Mouse (Mus musculus) c-Kit-positive CD71-negative TER-119-negative erythroid progenitor cells, embryonic 14.5 days (primary cell): ENCODE data around the gene Dock4.

ENCODE experiments used
- DNase-seq: peaks from one replicate; pipeline ENCODE4 v3.0.0-alpha.2; 2013; ENCODE audit warnings: low read depth

The Dock4 gene

DNA sequence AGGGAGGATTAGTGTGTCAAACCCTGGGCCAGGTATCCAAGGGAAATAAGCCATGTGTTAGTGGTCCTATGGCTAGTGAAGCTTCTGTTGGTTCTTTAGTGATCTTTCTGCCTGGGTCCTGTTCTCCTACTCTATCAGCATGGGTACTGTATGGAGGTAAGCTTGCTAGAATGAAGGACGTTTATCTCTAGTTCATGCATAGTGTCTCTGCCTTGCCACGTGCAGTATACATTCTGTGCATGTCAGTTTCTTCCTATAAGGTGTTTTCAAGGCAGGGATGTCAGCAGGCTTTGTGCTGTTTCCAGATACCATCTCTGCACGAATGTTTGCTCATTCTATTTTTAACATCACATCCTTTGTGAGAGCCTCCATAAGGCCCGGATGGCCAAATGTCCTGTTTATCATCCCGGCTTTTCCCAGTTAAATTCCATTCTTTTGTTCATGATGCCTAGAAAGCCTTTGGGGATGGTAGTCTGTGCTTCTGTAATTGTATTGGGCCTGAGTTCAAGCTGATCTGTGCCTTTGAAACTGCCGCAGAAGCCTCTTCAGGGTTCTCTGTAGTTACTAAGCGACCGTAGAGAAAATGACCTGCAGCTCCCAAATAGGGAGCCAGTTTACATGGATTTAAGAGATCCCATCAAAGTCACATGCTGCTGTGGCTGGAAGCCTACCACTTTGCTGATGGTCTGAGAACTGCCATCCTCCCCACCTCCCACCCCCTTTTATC is 66.1 kb downstream of the Dock4 start:
- DNase-seq = no peak

DNA sequence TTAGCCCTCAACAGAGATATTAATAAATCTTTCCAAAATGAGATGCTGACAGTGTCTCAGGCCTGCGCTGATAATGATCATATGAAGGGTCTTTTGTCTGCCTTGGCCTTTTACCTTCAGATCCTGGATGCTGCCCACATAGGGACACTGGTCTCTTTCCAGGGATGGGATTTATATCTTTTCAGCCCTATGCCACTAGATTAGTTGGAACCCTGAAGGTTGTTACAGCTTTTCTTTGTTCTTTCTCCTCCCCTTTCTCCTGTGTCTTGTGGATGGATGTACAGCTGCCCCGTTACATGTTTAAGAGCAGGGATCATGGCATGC is 66.6 kb downstream of the Dock4 start:
- DNase-seq = no peak

DNA sequence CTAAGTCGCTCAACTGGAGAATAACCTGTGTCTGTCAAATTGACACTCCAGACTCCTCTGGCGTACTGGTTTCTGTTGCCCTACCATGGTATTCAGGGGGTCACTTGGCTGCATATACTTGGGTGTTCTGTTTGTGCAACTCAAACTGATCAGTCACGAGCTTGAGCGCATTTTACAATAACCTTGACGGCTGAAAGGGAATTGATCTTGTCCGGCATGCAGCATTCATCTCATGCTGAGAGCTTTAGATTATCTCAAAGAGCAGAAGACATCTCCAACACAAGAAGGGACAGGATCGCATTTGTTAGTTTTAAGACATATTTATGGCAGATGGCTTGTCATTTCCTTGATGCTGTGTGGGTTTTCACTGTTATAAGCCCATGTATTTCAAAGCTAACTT is 67.2 kb downstream of the Dock4 start:
- no peak for DNase-seq

DNA sequence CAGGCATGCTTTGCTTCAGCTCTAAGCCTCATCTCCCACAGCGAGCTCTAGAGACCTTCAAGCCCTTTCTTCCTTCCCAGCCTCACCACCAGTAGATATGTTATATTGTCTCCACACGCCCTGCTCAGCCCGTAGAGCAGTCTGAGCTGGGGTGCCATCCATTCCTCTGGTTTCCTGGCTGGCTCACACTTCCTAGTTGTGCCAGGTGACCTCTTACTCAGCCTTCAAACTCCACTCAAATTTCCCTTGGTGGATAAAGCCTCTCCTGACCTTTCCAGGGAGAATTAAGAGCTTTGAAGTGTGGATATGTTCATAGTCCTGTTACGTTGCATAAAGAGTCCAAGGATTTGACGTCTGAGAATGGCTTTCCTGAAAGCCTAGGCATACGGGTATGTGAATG is 68.3 kb downstream of the Dock4 start:
- DNase-seq = no peak

DNA sequence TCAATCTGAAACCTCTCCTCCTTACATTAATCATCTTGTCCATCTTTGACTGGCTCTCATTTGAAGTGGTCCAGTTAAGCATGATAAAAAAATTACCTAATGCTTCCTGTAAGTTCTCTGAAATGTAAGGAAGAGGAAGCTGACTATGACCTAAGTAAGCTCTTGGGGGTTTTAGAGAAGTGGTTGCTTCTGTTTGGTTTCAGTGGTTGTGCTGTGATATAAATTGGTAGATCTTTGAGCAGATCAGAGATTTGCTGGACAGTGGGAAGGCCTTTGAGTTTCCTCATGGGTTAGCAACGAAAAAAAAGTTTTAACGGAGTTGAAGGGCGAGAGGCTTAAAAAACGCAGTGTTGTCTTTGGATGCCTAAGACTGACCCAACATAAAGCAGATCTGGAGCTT is 76.7 kb downstream of the Dock4 start:
- DNase-seq = no peak

DNA sequence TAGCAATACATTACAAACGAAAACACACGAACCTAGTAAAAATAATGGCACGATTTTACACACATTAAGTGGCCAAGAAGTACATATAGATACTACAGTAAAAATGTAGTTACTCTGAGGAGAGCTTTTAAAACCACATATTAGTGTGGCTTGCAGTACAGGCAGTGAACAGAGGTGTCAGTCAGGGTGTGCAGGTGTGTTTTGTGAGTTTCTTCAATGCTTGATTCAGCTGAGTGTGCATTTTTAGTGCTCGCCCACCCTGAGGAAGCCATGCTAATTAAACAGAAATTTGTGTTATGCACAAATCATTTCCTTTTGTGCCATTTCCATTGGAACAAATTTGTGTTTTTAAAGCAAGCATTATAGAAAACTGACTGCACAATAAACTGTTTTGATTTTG is 77.3 kb downstream of the Dock4 start:
- DNase-seq = no peak

DNA sequence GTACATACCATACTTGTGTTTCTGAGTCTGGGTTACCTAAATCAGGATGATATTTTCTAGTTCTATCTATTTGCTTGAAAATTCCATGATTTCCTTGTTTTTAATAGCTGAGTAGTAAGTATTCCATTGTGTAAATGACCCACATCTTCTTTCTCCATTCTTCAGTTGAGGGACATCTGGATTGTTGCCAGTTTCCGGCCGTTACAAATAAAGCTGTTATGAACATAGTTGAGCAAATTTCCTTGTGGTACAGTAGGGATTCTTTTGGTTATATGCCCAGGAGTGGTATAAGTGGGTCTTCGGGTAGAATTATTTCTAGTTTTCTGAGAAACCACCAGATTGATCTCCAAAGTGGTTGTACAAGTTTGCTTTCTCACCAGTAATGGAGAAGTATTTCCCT is 79.3 kb downstream of the Dock4 start:
- no peak for DNase-seq

DNA sequence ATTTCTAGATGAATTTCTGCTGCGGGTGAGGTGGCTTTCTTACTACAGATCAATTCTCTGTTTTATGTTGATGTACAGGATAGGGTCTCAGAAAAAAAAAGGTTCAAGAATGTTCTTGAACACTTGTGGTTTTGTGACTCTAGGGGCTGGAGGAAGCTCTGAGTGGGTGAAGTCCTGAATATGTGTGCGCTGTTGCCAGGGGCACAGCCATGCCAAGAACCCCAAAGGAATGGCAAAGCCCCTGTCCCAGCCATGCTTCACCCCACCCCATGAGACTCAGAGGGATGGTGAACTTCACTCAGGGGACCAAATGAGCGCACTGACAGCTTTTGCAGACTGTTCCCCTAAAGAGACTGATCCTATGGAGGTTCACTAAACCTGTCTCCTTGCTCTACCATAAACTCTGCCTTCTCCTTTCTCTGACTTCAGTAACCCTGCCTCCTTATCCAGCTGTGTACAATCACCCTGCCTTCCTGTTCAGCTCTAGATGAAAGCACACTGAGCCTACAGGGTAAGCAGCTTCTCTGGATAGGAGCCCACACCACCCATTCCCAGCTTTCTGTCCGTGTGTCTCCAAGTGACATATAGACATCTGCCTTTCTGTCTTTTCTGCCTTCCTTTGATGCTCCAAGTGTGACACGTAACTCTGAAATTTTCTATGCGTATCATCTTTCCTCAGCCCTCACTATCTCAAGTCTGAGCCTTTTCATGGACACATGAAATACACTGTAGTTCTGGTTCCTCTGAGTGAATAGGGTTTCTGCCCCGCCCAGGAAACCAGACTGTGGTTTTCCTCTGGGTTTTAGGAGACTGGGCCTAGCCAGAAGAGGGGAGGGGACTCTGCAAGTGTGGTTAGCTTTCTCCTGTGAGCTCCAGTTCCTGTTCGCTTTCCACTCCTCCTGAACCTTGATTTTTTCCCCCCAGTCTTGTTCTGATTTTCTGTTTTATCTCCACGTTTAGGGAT is 90.2 kb downstream of the Dock4 start:
- DNase-seq = peak; percentile 65

DNA sequence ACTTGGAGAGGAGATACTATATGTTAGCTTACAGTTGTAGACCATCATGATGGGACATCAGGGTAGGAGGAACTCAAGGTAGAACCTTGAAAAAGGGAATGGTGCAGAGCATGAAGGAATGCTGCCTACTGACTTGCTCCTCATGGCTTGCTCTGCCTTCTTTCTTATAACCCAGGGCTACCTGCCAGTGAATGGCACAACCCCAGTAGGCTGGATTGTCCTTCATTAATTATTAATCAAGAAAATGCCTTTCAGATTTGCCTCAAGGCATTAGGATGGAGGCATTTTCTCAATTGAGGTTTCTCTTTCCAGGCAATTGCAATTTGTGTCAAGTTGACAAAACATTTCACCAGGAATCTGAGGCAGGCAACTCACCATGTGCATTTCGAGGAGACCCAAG is 92.1 kb downstream of the Dock4 start:
- no peak for DNase-seq

DNA sequence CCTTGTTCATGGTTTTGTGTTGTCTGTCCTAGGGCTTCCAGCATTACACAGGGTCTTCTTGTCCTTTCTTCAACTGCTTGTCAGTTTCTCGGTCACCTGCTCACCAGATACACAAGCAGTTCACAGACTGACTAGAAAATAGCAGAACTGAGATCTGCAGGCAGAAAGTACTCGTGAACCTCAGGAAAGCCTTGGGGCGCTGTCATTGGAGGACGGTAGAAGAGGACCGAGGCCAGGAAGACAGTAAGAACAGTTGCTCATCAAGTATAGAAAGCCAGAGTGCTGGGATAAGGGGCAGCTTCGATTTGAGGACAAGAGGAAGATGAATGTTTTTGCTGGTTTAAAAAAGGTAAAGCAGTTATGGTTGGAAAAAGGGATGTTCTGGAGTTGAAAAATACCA is 92.6 kb downstream of the Dock4 start:
- DNase-seq = no peak

DNA sequence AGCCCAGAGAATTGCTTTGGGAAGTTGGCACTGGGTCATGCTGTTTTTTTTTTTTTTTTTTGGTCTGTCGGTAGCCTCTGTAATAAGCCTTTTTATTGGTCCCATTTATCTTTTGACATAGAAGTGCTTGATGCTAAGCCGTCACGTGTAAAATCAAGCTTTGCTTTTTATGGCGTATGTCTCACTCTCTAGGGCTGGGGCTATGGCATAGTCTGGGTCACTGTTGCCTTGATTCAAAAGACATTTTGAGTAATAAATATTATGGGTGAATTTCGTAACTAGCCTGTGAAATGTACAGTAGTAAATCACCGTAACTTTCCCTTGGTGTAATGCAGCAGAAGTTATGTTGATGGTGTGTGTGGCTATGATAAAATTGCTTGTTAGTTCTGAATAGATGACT is 93.0 kb downstream of the Dock4 start:
- no peak for DNase-seq

DNA sequence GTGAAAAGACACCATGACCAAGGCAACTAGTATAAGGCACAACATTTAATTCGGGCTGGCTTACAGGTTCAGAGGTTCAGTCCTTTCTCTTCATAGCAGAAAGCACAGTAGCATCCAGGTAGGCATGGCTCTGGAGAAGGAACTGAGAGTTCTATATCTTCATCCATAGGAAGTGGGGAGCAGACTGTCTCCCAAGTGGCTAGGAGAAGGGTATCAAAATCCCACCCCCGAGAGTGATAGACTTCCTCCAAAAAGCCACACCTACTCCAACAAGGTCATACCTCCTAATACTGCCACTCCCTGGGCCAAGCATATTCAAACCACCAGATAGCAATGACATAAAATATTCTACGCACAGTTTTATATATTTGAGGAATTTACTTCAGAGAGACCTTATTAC is 98.5 kb downstream of the Dock4 start:
- DNase-seq = no peak

DNA sequence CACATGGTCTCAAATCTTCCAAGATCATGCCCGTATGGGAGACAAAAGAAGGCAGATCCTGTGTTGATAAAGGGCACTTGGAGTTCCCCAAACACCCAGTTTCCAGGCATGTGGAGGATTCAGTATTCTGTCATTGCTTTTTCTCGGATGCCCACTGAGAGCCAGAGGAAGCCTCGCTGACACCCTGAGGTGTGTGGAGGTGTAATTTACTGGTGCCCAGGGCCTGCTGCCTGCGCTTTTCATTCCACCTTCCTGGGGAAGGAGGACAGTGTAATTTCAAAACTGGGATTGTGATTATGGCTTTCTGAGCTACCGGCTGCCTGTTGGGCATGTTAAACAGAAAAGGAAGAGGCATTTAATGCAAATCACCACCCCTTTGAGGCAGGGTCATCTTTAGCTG is 101.1 kb downstream of the Dock4 start:
- DNase-seq = no peak

DNA sequence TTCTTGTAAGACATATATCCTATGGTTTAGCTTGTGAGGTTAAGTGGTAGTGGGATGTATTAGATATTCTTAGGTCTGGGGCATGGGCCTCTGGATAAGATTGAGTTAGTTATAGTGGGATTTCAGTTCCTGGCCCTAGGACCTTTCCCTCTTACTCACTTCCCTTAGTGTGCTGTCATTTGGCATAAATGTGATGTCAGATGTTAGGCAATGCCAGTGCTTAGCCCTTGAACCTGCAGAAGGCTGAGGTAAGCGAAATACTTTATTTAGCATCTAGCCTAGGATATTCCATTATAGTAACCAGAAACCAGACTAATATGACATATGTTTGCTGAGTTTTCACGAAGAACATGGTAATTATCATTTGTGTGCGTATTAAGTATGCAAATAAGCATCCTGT is 105.6 kb downstream of the Dock4 start:
- DNase-seq = no peak

DNA sequence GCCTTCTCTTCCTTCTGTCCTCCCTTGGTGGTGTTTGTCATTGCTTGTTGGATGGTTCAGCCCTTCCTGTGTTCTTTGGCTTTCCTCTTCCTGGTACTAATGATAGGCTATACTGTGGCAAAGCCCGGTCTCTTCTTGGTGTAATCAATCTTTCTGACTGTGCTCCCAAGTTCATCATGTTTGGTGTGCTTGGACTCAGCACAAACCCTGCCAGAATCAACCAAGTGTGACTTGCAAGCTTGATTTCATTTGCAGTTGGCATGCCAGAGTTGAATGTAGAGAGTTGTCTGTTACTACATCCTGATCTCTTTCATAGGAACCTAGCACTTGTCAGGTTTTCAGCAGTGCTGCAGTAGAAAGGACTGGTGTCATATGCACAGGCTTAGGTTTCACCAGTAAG is 106.4 kb downstream of the Dock4 start:
- DNase-seq = no peak

DNA sequence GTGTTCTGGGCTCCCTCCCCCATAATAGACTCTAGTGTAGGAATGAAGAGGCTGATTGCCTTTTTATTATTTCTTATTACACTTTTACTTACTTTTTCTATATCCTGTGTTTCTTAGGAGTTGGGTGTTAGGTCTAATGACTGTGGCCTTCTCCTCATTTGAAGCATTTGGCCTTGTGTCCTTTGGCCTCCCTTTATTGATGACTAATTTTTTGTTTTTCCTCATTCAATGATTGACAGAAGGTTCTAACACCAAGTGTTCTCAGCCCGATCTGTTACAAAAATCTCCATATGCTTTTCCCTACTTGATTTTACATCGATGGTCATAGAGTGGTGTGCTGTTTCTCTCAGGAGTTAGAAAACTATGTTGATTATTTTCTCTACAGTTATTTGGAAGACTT is 108.2 kb downstream of the Dock4 start:
- no peak for DNase-seq

DNA sequence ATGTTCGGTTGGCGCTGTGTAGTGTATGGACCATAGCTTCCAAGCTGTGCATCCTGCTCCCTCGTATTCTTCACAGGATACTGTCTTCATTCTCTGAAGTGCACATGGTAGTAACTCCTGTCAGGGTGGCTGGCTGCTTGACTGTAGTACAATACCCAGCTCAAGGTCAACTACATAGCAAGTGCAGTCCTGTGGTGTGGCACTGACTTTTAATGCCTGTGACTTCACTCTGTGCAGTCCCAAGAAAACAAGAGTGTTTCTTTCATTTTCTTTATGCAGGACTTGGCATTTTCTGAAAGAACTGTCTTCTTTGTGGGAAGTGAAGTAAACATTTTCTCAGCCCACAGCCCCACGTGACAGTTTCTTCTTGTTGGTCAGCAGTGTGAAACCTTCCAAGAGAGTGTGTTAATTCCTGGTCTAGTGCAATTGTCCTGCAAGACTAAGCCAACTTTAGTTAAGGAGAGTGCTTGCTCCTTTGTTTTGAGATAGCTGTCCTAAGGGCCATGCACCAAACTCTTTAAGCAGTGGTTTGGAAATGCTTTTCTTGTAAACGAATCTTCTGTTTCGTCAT is 109.3 kb downstream of the Dock4 start:
- DNase-seq = no peak

DNA sequence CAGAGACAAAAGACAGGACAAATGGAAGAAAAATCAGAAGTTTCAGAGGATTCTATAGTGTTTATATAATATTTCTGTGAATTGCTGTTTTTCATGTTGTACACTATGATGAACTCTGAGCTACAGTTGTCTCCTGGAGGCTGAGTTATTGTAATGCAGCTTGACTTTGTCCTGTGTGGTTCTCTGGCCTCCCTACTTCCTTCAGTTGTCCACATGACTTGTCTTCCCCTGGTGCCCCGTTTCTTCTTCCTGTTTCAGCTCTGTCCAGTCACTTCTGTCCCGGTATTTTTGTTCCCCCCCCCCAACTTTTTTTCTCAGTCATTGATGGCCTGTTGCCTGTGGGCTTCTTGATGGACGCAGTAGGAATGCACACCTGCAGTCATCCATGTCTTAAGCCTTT is 112.8 kb downstream of the Dock4 start:
- peak; percentile 18 for DNase-seq

DNA sequence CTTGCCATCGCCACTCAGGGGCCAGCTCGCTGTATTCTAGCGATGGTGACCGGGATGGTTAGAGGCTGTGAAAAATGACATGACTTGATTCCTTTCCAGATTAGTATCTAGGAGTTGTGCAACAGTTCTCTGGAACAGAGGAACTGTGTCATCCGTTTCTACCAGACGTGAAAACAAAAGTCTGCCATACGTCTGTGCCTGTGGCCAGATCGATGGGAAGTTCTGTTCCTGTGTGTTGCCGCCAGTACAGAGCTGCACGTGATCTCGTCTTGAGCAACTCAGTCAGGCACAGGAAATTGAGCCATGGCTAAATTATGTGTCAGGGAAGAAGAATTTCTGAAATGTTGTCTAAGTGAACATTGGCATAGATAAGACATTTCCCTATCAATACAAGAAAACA is 113.4 kb downstream of the Dock4 start:
- peak; percentile 52 for DNase-seq

DNA sequence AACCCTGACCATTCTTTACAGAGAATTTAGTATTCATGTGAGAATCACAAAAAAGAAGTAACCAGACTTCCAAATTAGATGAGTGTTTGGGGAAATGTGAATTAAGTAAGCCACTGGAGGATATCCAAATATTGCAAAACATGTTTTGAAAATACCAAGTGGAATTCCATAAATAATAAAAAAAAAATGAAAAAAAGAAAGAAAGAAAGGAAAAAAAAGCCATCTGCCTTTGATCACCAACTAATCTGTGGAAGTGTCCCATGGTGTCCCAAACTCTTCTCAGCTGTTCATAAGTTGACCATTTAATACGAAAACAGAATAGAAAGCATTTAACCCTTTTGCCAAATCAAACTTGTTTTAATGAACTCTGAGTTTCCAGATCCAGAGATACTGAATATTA is 118.0 kb downstream of the Dock4 start:
- no peak for DNase-seq

DNA sequence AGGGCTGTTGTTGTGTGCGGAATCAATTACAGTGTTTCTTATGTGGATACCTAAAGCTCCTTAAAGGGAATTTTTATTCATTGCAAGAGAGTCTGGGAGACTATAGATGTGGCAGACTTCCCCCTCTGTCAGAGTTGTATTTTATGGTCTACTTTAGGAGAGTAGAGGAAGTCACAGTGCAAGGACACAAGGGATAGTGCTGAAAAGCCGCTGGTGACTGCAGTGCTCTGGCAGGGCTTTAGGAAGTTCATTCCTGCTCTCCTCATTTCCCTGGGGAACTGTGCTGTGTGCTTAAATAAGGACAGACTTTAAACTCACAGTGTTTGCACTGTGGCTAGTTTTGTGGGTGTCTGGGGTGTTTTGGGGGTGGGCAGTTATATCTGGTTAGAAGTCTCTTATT is 118.5 kb downstream of the Dock4 start:
- no peak for DNase-seq

DNA sequence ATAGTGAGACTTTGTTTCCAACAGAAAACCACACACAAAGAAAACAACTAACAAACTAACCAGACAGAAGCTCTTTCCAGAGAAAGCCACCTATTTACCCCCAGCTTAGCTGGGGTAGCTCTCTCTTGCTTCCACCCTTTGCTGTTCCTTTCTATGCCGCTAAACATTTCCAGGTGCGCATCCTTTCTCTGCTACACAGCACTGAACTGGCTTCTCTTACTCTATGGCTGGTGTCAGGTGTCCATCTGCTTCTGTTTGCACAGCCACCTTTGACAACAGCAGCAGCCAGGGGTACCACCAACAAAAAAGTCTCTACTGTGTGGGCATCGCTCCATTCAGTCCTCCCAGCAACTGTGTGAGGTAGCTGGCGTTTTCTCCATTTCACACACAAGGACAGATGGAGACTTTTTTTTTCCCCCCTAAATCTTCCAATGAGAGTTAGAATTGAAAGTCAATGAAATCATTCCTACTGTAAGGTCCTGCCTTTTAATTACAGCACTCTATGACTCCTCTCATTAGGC is 122.7 kb downstream of the Dock4 start:
- no peak for DNase-seq
